Mouse (Mus musculus): ENCODE data around the gene Igdcc3.

GRCm38 (mm10) chr9:65142399-65142798 lies 1.4 kb downstream of the Igdcc3 start:
- TF ChIP-seq CTCF (IDR thresholded peaks at IDR 0.05; ENCODE audit: low read depth, low read length), result no peak
- TF ChIP-seq POLR2AphosphoS5 (IDR thresholded peaks at IDR 0.05; ENCODE audit: insufficient replicate concordance, low read depth, low read length), result no peak
- no peak for TF ChIP-seq GATA1 (IDR thresholded peaks at IDR 0.05; ENCODE audit: borderline replicate concordance, low read length)
- no peak for TF ChIP-seq TAL1 (conservative IDR thresholded peaks at IDR 0.05; ENCODE audit: low read depth, low read length)
